Mouse (Mus musculus) kidney, adult 11 months (tissue): ENCODE results near the gene Trnt1.

Source experiments
- DNase-seq: peaks from one replicate; pipeline ENCODE4 v3.0.0; 2022

Gene Trnt1

DNA sequence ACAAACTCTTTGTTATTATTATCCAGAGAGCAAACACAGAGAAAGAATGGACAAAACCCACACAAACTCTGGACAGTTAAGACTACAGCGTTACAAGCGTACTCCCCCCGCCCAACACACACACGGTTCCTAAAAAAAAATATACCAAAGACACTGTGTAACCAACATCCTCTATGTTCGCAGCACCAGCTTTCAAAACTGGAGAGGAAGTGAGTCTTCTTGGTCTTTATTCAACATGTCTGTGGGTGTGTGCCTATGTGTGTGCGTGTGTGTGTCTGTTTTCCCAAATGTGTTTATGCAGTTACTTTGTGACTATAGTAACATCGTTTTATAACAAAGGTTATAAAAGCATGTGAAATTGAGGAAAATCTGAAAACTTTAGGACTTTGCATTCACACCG is 22.5 kb downstream of the Trnt1 start:
- DNase-seq: no peak

- DNase-seq: no peak
Measured at GRCm38 (mm10) chr6:106792486-106792885, 23.6 kb downstream of the Trnt1 start.

DNA sequence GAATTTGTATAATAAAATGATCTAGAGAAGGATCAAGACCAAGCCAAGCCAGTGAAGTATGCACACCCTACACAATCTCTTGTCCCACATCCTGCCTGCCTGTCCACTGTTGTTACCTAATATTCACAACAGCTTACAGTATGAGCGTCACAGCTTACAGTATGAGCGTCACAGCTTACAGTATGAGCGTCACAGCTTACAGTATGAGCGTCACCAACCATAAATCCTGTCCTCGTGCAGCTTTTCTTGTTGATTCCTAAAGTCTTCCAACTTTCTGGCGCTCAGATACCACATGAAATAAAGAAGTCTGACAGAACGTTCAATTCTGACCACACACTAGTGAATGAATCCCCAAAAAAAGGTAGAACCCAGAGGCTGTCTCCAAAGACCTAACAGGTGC is 24.2 kb downstream of the Trnt1 start:
- no peak for DNase-seq

DNA sequence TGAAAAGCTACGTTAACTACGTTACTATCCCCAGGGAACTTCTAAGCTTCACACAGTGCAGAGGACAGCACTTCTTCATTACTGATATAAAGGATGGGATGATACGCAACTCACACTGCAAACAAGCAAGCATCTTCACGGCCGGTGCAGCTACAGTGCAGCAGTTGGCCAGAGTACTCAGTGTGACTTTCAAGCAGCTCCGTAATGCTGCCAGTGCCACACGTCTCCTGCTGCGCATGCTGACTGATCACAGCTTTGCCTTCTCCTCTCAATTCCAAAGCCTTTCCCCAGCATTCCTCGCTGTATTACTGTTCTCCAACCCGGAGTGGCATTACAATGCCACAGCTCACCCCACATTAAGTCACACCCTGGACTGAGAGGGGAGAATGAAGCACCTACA is 24.7 kb downstream of the Trnt1 start:
- DNase-seq: no peak

DNA sequence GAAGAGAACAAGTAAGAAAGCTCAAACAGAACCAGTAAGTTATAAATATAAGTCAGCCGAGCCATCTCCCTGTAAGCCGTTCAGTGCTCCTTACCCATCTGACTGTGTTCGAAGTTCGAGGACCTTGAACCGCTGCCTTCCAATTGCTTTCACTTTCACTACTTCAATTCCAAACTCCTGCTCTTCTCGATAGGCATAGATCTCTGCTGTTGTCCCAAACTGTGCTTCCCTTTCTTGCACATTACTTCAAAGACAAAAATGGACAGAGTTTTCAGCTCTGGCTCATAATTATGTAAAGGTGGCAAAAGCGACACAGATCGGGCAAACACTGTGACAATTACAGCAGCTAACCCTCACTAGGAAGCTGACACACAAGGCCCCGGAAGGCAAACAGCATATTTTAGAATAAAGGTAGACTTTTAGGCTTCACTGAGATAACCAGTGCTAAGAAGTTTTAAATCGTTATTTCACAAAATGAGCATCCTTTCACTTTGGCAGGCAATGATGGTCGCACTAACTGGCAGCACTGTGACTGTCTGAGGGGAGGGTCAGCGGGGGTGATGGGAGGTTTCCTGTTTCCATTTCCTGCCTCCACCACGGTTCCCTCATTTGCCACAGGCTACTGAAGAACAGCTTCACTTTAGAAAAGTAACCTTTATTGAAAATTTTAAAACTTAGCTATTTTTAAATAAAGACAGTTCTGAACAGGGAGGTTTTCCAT is 25.3 kb downstream of the Trnt1 start:
- no peak for DNase-seq

DNA sequence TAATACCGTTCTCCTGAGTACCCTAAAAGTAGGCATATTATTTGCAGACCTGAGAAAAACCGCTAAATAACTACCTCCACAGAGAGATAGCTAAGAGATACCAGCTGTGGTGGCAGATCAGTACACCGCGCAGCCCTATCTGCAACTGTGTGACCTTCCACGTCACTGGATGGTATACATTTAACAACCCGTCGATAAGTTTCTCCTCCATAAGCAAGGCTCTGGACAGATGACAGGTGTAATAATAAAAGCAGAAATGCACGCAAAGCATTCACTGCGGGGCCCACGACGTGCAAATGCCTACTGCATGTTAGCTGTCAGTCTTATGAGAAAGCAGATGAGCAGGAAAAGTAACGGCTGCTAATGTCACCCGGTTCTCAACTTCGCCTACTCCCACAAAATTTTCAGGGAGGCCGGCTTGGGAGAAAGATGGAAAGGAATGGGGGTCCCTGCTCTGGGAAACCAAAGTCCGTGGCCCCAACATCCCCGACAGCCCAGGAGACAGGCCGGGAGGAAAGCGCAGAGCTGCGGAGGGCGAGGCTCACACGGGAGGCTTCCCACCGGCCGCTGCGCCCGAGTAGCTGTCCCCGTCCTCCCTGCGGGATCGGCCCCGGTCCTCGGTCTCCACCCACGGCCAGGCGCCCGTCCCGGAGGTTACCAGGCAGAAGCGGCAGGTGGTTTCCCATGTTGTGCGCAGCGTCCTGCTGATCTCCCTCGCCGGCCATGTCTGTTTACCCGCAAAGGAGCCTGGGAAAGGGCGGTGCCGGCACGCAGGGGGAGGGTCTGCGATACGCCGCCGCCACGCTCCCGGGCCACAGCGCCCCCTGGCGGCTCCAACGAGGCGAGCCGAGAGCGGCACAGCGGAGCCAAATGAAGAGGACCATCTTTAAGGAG is 30.7 kb downstream of the Trnt1 start, which contains the start of gene Crbn:
TSS of gene Crbn (minus strand) at position 745 of the 894 bp plus-strand sequence.
- peak; percentile 84 for DNase-seq

DNA sequence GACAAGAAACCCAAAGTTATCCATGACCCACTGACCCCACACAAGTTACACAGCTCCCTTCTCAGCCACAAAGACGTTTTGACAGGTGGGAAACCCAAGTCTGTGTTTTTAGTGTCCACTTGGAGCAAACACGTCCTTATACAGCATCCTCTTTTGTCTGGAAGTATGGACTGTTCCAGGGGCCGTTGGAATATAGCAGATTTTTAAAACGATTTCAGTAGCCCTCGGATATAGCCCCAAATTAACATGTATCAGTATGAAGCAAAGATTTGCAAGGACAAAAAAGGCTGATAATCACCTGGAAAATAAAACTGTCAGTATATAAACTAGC is 31.3 kb downstream of the Trnt1 start:
- DNase-seq: no peak

- DNase-seq: peak; percentile 34
Measured at GRCm38 (mm10) chr6:106804904-106805303, 36.0 kb downstream of the Trnt1 start.

DNA sequence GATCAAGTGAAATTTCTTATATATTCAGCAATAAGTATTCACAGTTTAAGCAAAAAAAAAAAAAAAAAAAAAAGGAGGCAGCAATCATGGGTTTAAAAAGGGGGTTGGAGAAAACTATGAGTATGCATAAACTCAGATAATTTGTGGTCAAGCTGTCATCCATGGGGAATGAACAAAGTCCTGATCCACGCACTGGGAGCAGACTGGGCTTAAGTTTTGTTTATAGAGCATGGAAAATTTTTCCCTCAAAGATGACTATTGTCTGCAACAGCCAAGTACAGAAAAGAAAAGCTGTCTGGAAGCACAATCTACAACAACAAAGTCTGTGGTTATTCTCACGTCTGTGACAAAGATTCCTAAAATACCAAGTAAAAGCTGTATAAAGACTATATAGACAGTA is 40.2 kb downstream of the Trnt1 start:
- no peak for DNase-seq

DNA sequence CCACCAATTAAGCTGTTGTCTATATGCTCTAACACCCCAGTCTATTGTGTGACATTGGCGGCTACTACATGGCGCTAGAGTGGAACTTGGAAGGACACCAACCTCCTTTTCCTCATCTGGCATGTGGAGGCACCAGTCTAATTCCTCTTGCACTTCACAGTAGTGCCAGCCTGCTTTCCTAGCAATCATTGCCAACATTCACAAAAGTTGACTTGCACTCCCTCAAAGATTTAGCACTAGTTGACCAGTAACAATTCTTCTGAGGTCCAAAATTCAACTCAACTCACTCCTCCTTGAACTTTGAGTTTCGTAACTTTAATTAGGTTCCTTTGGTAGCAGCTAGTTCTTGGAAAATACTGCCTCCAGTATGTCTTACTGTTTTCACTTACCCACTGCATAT is 41.8 kb downstream of the Trnt1 start:
- DNase-seq: peak; percentile 39

- no peak for DNase-seq
Measured at GRCm38 (mm10) chr6:106819246-106819645, 50.3 kb downstream of the Trnt1 start.

GRCm38 (mm10) chr6:106819906-106820305 is 51.0 kb downstream of the Trnt1 start:
- no peak for DNase-seq

GRCm38 (mm10) chr6:106820566-106820965 is 51.6 kb downstream of the Trnt1 start:
- DNase-seq: no peak

DNA sequence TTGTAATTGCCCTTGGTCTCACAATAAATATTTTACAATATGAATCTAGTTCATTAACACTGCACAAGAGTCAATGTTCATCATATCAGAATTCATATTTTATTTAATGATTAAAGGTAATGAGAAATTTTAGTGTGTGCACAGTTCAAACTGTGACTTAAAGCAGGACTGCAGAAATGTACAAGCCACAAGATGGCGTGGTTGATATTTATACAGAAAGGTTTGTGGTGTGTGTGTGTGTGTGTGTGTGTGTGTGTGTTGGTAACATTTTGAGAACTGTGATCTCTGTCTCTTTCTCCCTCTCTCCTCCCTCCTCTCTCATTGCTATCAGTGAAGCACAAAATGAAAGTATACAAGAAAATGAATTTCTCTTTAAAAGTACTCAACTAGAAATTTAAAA is 53.4 kb downstream of the Trnt1 start:
- no peak for DNase-seq
